Mouse (Mus musculus) macrophage (primary cell): ENCODE measurements around the gene Angpt4. TPM values are rescaled to one million over a fixed set of nuclear protein-coding genes. Genes with fewer than 3 reads are reported as not detected.

Source experiments
- polyA plus RNA-seq: library from polyadenylated mRNA; stranded (reverse); fragments of 250-400 nt; gene quantifications from 3 replicates; pipeline ENCODE4 v1.2.4, GENCODE M21; 2018; ENCODE audit warnings: inconsistent platforms

Gene Angpt4
- polyA plus RNA-seq, 1 experiment from 2014 or later = not detected

Other genes with a start within 250 kb of the Angpt4 start
- not detected in 3 replicates for gene Rad21l, start 242.7 kb upstream of the Angpt4 start, polyA plus RNA-seq
- not detected in 3 replicates for gene Tmem74b, start 209.2 kb upstream of the Angpt4 start, polyA plus RNA-seq
- gene Psmf1, start 167.0 kb upstream of the Angpt4 start, polyA plus RNA-seq = 17.9 to 25.0 TPM (median 19.6 TPM) in 3 replicates
- gene Rspo4, start 68.3 kb upstream of the Angpt4 start, polyA plus RNA-seq = not detected in 3 replicates
- 4.8 to 11.8 TPM (median 8.2 TPM) in 3 replicates for gene Fam110a, start 69.0 kb downstream of the Angpt4 start, polyA plus RNA-seq
- 0.09 to 0.41 TPM in 2 of 3 replicates, not detected in the other for gene Slc52a3, start 85.3 kb downstream of the Angpt4 start, polyA plus RNA-seq
- not detected in 3 replicates for gene Scrt2, start 170.3 kb downstream of the Angpt4 start, polyA plus RNA-seq
- 56.7 to 128 TPM (median 85.7 TPM) in 3 replicates for gene Srxn1, start 194.3 kb downstream of the Angpt4 start, polyA plus RNA-seq
- not detected in 3 replicates for gene Tcf15, start 232.4 kb downstream of the Angpt4 start, polyA plus RNA-seq